Mouse (Mus musculus) heart, embryonic 16.5 days (tissue): Measurements from ENCODE around the gene Arid3b. TPM values are rescaled to one million over a fixed set of nuclear protein-coding genes. Genes with fewer than 3 reads are reported as not detected.

ENCODE experiments used
- ATAC-seq: fragments of 200-750 bp; cut with Nextera tagmentation; replicated peaks from 2 replicates; pipeline ENCODE4 v1.8.0; 2017; ENCODE audit warnings: moderate number of reproducible peaks; ENCODE audit not compliant: insufficient read depth, low FRiP score; ENCODE audit errors: extremely low read depth
- H3K27ac ChIP-seq: fragments of 300-500 bp; sonication (generic); 2 replicates; pipeline ENCODE4 v1.5.1; 2014; ENCODE audit warnings: mild to moderate bottlenecking, low read length, control low read depth, moderate library complexity
- H3K27me3 ChIP-seq: fragments of 300-500 bp; sonication (generic); 2 replicates; pipeline ENCODE4 v1.6.1; 2014; ENCODE audit warnings: low read length, mixed read lengths; ENCODE audit not compliant: control insufficient read depth, insufficient read depth
- H3K36me3 ChIP-seq: fragments of 300-500 bp; sonication (generic); 2 replicates; pipeline ENCODE4 v1.6.1; 2014; ENCODE audit not compliant: control insufficient read depth, insufficient read depth
- H3K4me1 ChIP-seq: fragments of 300-500 bp; sonication (generic); 2 replicates; pipeline ENCODE4 v1.6.1; 2014; ENCODE audit warnings: low read length, mixed read lengths; ENCODE audit not compliant: control insufficient read depth, insufficient read depth
- H3K4me2 ChIP-seq: fragments of 300-500 bp; sonication (generic); 2 replicates; pipeline ENCODE4 v1.6.1; 2014; ENCODE audit warnings: low read depth, mild to moderate bottlenecking, control low read depth, low read length
- H3K4me3 ChIP-seq: fragments of 300-500 bp; sonication (generic); 2 replicates; pipeline ENCODE4 v1.5.1; 2014; ENCODE audit warnings: mild to moderate bottlenecking, control low read depth, low read length
- H3K9ac ChIP-seq: fragments of 300-500 bp; sonication (generic); 2 replicates; pipeline ENCODE4 v1.6.1; 2014; ENCODE audit warnings: low read length, control low read depth
- H3K9me3 ChIP-seq: fragments of 300-500 bp; sonication (generic); replicated peaks from 2 replicates; pipeline ENCODE4 v1.6.1; 2016; ENCODE audit warnings: low read length; ENCODE audit not compliant: control insufficient read depth
- WGBS: fragments of 180-500 bp; shearing (Covaris S2); extraction: QIAGEN DNeasy Blood & Tissue Kit; methylation state at CpG from one replicate; pipeline ENCODE4 v1.1.7; 2014; 5-methylcytosine and 5-hydroxymethylcytosine counted together
- polyA plus RNA-seq: library from polyadenylated mRNA; unstranded; fragments of >200 nt; fragmentation: Nextera tagmentation; extraction: Ambion mirVana; gene quantifications from 2 replicates; pipeline ENCODE4 v1.2.1, GENCODE M21; 2015

Gene Arid3b
- polyA plus RNA-seq, 1 experiment from 2014 or later: 8.8 TPM

DNA sequence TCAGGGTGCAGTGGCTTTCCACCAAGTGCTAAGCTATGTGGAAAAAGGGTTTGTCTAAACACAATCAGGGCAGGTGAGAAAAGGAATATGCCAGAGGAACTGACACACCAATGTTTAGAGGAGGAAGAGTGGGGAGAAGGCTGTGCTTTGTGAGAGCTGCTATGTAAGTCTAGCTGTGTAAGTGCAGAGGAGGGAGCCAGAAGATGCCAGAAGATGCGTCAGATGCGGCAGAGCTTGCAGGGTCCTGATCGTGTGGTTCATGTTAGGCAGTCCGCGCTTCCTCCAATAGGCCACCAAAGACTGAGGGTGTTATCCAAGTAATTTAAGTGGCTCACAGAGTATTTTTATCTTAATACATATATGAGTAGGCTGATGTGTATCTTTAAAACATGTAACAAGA is 31.3 kb upstream of the Arid3b start:
- WGBS: 78% methylated on average over 5 of the region's 5 CpGs
- Histone ChIP-seq H3K36me3 (no peaks in the 10 kb centered on the region), H3K4me2 (no peak overlapping the region), H3K9ac (no peak overlapping the region), H3K9me3 (no peaks in the 10 kb centered on the region), H3K4me3 (no peak overlapping the region), H3K4me1 (no peaks in the 10 kb centered on the region), H3K27me3 (no peaks in the 10 kb centered on the region), H3K27ac (no peak overlapping the region)
- no peak for ATAC-seq

DNA sequence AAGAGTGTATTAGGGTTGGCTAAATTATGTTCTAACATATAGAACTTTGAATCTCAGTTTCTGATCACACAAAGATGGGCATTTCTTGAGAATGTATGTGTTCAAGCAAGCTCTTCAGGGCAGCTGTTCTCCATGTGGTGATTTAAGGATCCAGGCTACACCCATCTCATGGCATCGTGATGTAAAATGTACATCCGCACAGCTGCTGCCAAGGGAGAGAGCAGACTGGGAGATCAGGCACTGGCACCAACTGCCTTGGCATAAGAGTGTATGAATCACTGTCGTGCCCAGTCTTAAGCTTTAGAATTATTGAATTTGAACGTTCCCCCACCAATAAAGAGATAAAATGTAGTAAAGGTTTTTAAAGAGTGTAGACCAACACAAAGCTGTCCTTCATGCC is 30.6 kb upstream of the Arid3b start:
- H3K4me2 ChIP-seq: no peak overlapping the region
- H3K27ac ChIP-seq: no peak overlapping the region
- no peak overlapping the region for H3K4me3 ChIP-seq
- no peaks in the 10 kb centered on the region for H3K36me3 ChIP-seq
- H3K4me1 ChIP-seq: no peaks in the 10 kb centered on the region
- no peaks in the 10 kb centered on the region for H3K9me3 ChIP-seq
- H3K9ac ChIP-seq: no peak overlapping the region
- no peaks in the 10 kb centered on the region for H3K27me3 ChIP-seq
- no peak for ATAC-seq
- WGBS: 85% methylated on average over 4 of the region's 4 CpGs

DNA sequence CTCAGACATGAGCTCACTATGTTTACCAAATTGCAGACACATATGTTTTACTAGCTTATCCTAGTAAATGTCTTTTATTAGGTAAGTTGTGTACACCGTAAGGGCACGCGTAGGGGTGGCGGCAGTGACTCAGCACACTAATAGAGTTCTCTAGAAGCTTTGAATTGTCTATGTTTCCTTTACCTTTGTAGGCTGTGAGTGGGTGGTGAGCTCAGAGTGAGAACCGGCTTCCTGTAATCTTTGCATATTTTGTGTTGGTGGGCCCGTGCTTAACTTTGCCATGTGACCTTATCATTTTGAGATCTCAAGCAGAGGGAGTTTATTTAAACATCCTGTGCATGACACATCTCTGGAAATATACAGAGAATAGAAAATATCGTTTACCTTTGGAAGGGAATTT is 29.9 kb upstream of the Arid3b start:
- Histone ChIP-seq H3K27ac (no peak overlapping the region), H3K4me1 (no peaks in the 10 kb centered on the region), H3K4me3 (no peak overlapping the region), H3K9ac (no peak overlapping the region), H3K27me3 (no peaks in the 10 kb centered on the region), H3K4me2 (no peak overlapping the region), H3K36me3 (no peaks in the 10 kb centered on the region), H3K9me3 (no peaks in the 10 kb centered on the region)
- WGBS: 66% methylated on average over 7 of the region's 7 CpGs
- ATAC-seq: no peak

DNA sequence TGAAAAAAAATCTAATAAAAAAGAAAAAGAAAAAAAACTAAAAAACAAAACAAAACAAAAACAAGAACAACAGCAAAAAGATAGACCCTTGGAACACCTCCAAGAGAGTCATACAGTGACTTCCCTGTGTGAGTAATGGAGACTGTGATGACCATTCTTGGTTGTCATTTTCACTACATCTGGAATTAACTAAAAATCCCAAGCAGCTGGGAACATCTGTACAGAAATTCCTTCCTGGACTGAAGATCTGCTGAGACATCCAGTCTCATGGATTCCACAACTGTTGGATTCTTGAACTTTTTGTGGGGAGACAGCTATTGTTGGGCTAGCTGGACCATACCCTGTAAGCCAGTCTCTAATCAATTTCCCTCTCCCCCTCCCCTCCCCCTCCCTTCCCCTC is 27.7 kb upstream of the Arid3b start:
- no peak overlapping the region for H3K27ac ChIP-seq
- H3K36me3 ChIP-seq: no peaks in the 10 kb centered on the region
- no peak overlapping the region for H3K9ac ChIP-seq
- no peak overlapping the region for H3K4me3 ChIP-seq
- H3K4me1 ChIP-seq: no peaks in the 10 kb centered on the region
- no peaks in the 10 kb centered on the region for H3K9me3 ChIP-seq
- no peak for ATAC-seq
- H3K27me3 ChIP-seq: no peaks in the 10 kb centered on the region
- H3K4me2 ChIP-seq: no peak overlapping the region

DNA sequence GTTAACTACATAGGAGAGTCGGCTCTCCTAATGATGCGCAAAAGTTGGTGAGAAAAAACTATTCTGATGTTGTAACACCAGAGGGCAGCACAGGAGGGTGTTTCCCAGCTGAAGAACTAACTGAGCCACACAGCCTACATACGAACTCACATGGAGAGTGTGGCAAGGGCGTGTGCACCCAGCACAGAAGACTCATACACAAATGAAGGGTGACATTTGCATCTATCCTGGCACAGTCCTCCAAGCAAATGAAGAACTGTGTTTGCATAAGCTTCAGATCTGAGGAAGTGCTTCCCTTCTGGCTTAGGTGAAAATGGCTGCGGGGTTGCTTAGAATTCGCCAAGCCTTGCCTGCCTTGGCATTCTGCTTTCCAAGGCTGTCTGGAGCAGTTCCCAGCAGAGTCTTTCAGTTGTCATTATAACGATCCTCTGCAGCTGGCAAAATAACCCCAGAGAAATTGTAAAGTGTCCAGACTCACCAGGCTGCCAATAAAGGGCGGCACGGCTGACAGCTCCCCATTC is 25.4 kb upstream of the Arid3b start:
- H3K27ac ChIP-seq: no peak overlapping the region
- no peaks in the 10 kb centered on the region for H3K36me3 ChIP-seq
- H3K4me3 ChIP-seq: no peak overlapping the region
- no peaks in the 10 kb centered on the region for H3K9me3 ChIP-seq
- ATAC-seq: no peak
- no peaks in the 10 kb centered on the region for H3K27me3 ChIP-seq
- WGBS: 46% methylated on average over 9 of the region's 9 CpGs
- H3K4me1 ChIP-seq: no peaks in the 10 kb centered on the region
- no peak overlapping the region for H3K9ac ChIP-seq
- H3K4me2 ChIP-seq: no peak overlapping the region

GRCm38 (mm10) chr9:57856456-57856855 is 19.9 kb upstream of the Arid3b start:
- ATAC-seq: no peak
- H3K27me3 ChIP-seq: no peaks in the 10 kb centered on the region
- WGBS: 63% methylated on average over 2 of the region's 2 CpGs
- H3K36me3 ChIP-seq: no peaks in the 10 kb centered on the region
- no peak overlapping the region for H3K9ac ChIP-seq
- no peak overlapping the region for H3K4me2 ChIP-seq
- no peak overlapping the region for H3K27ac ChIP-seq
- no peaks in the 10 kb centered on the region for H3K9me3 ChIP-seq
- H3K4me3 ChIP-seq: no peak overlapping the region
- H3K4me1 ChIP-seq: no peaks in the 10 kb centered on the region

- Histone ChIP-seq H3K36me3 (no peaks in the 10 kb centered on the region), H3K27me3 (no peaks in the 10 kb centered on the region), H3K4me1 (peaks cover 5% of the 10 kb centered on the region), H3K4me3 (no peak overlapping the region), H3K9me3 (no peaks in the 10 kb centered on the region), H3K9ac (no peak overlapping the region), H3K27ac (no peak overlapping the region), H3K4me2 (no peak overlapping the region)
- no peak for ATAC-seq
These were observed 17.7 kb upstream of the Arid3b start for GRCm38 (mm10) chr9:57854280-57854679.

GRCm38 (mm10) chr9:57839032-57839431 is 2.4 kb upstream of the Arid3b start:
- WGBS: 20% methylated on average over 2 of the region's 2 CpGs
- H3K27ac ChIP-seq: no peak overlapping the region

DNA sequence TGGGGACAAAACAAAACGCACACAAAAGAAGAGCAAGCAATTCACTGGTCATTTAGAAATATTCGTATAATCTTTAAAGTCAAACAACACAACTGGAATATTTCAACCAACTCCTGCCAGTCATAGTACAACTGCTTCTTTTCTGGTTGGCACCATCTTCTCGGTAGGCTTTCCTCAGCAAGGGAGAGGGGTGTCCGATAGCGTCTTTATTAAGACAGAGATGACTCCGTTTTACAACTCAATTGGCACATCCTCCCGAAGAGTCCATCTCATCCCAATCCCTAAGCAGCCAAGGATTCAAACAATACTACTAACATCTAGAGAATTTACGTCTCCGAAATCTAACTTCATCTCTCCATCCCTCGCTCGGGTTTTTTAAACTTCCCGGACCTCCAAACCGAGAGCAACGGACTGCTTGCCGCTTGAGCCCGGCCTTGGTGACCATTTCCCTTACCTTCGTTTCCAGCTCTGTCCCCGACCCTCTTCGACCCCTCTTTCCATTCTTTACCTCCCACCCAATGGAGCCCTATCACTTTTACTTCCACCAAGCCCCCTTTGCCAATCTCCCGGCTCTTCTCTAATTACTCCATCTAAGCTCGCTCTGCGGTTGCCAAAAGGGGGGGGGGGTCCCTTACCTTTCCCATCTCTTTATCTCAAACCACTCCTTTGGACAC is 615 bp downstream of the Arid3b start:
- H3K4me1 ChIP-seq: peaks cover 34% of the 10 kb centered on the region
- no peak for ATAC-seq
- 1% methylated on average over 22 of the region's 22 CpGs for WGBS
- peaks cover 2% of the 10 kb centered on the region; the same call in 1 of the 2 replicates for H3K27me3 ChIP-seq
- H3K27ac ChIP-seq: peak overlapping the region; percentile 80
- no peaks in the 10 kb centered on the region for H3K9me3 ChIP-seq
- H3K9ac ChIP-seq: peak overlapping the region; percentile 88
- H3K4me2 ChIP-seq: peak overlapping the region; percentile 94
- H3K36me3 ChIP-seq: peaks cover 3% of the 10 kb centered on the region; the same call in 1 of the 2 replicates
- H3K4me3 ChIP-seq: peak overlapping the region; percentile 96

More at GRCm38 (mm10) chr9:57839032-57839431, 2.4 kb upstream of the Arid3b start:
- Histone ChIP-seq H3K36me3 (no peaks in the 10 kb centered on the region), H3K4me1 (peaks cover 15% of the 10 kb centered on the region), H3K27me3 (no peaks in the 10 kb centered on the region), H3K4me2 (peak overlapping the region; percentile 31; the same call in 1 of the 2 replicates), H3K9me3 (no peaks in the 10 kb centered on the region; the same call in 1 of the 2 replicates), H3K4me3 (no peak overlapping the region), H3K9ac (no peak overlapping the region)
- ATAC-seq: no peak
